Comparison of ENCODE assay signal across 25 mouse cellular contexts in genomic region chr2:37531639-37532038, GRCm38 (mm10). TPM values are rescaled to one million over a fixed set of nuclear protein-coding genes. Genes with fewer than 3 reads are reported as not detected.
DNase-seq lines count a peak whose midpoint lies in the region; ATAC-seq and TF ChIP-seq lines count a peak whose summit lies in the region.
"Had no signal": no experiment of that assay in that cellular context is flagged by ENCODE, and none has a peak within 500 bp of the region (broad histone marks: within the 10 kb centered on the region; RNA-seq: fewer than 3 reads in every experiment).

No protein-coding gene starts in this region.

- 0 out of 2 replicates have a peak, but pooled peaks cover 3% of the 10 kb centered on the region for H3K4me1 ChIP-seq in liver, embryonic 11.5 days (replicated peaks; ENCODE audit: control insufficient read depth, insufficient read depth, low read length)
- H3K4me1 ChIP-seq in liver, embryonic 13.5 days (replicated peaks): peaks cover 38% of the 10 kb centered on the region
- no peaks in the 10 kb centered on the region for H3K4me1 ChIP-seq in forebrain, embryonic 16.5 days (replicated peaks; ENCODE audit: control insufficient read depth, insufficient read depth, low read length)
- H3K4me1 ChIP-seq: embryonic facial prominence, embryonic 12.5 days; forebrain, embryonic 12.5 days; forebrain, embryonic 15.5 days; hindbrain, embryonic 12.5 days; hindbrain, embryonic 15.5 days had no signal

- H3K27me3 ChIP-seq in liver, embryonic 11.5 days (replicated peaks; ENCODE audit: control insufficient read depth, insufficient read depth, low read length): no peaks in the 10 kb centered on the region
- H3K27me3 ChIP-seq in liver, embryonic 13.5 days: no peaks in the 10 kb centered on the region
- no peaks in the 10 kb centered on the region for H3K27me3 ChIP-seq in forebrain, embryonic 16.5 days (replicated peaks; ENCODE audit: control insufficient read depth, insufficient read depth, low read length)
- H3K27me3 ChIP-seq: CH12.LX; embryonic facial prominence, embryonic 12.5 days; forebrain, embryonic 12.5 days; forebrain, embryonic 15.5 days; hindbrain, embryonic 12.5 days; hindbrain, embryonic 15.5 days had no signal

- intact Hi-C loops in left cerebral cortex, adult 2 months (cut with DNase I): no loop called here

- H3K36me3 ChIP-seq in liver, embryonic 11.5 days (ENCODE audit: control insufficient read depth, insufficient read depth, low read length): no peaks in the 10 kb centered on the region
- peaks cover 4% of the 10 kb centered on the region; the same call in 1 of the 2 replicates for H3K36me3 ChIP-seq in liver, embryonic 13.5 days
- H3K36me3 ChIP-seq in forebrain, embryonic 16.5 days (ENCODE audit: control insufficient read depth, insufficient read depth): peaks cover 7% of the 10 kb centered on the region

- TF ChIP-seq CTCF in left cerebral cortex, adult 2 months (IDR thresholded peaks at IDR 0.05): no peak

- no peak overlapping the region for H3K27ac ChIP-seq in liver, embryonic 11.5 days (ENCODE audit: low read depth, low read length)
- H3K27ac ChIP-seq in liver, embryonic 13.5 days: no peak overlapping the region
- no peak overlapping the region for H3K27ac ChIP-seq in left cerebral cortex, adult 2 months
- H3K27ac ChIP-seq in forebrain, embryonic 16.5 days (ENCODE audit: low read length): no peak overlapping the region
- H3K27ac ChIP-seq: embryonic facial prominence, embryonic 12.5 days; forebrain, embryonic 12.5 days; forebrain, embryonic 15.5 days; gastrocnemius, adult 2 months; hindbrain, embryonic 12.5 days; hindbrain, embryonic 15.5 days had no signal

- H3K9ac ChIP-seq in liver, embryonic 11.5 days (ENCODE audit: low read depth, low read length): no peak overlapping the region
- H3K9ac ChIP-seq in liver, embryonic 13.5 days: no peak overlapping the region
- no peak overlapping the region for H3K9ac ChIP-seq in forebrain, embryonic 16.5 days (replicated peaks; ENCODE audit: low read depth, low read length)
- H3K9ac ChIP-seq: embryonic facial prominence, embryonic 12.5 days; forebrain, embryonic 12.5 days; forebrain, embryonic 15.5 days; hindbrain, embryonic 12.5 days; hindbrain, embryonic 15.5 days had no signal

- no peak overlapping the region for H3K4me2 ChIP-seq in liver, embryonic 11.5 days
- H3K4me2 ChIP-seq in liver, embryonic 13.5 days: no peak overlapping the region
- H3K4me2 ChIP-seq in forebrain, embryonic 16.5 days (ENCODE audit: low read length): no peak overlapping the region
- H3K4me2 ChIP-seq: embryonic facial prominence, embryonic 12.5 days; forebrain, embryonic 12.5 days; forebrain, embryonic 15.5 days; heart, embryonic 11.5 days; hindbrain, embryonic 12.5 days; hindbrain, embryonic 15.5 days had no signal

- no peak overlapping the region for H3K4me3 ChIP-seq in liver, embryonic 11.5 days (ENCODE audit: low read depth, low read length)
- no peak overlapping the region for H3K4me3 ChIP-seq in liver, embryonic 13.5 days (replicated peaks)
- H3K4me3 ChIP-seq in left cerebral cortex, adult 2 months: no peak overlapping the region
- H3K4me3 ChIP-seq in forebrain, embryonic 16.5 days (replicated peaks; ENCODE audit: low read length): no peak overlapping the region
- H3K4me3 ChIP-seq: embryonic facial prominence, embryonic 12.5 days; erythroblast, embryonic 14.5 days; forebrain, embryonic 12.5 days; forebrain, embryonic 15.5 days; gastrocnemius, adult 2 months; hindbrain, embryonic 12.5 days; hindbrain, embryonic 15.5 days had no signal

- peak; percentile 67 for ATAC-seq in liver, embryonic 11.5 days (replicated peaks; ENCODE audit: low FRiP score)
- peak; percentile 47; the same call in 1 of the 2 replicates for ATAC-seq in liver, embryonic 13.5 days (ENCODE audit: low read depth)
- no peak for ATAC-seq in forebrain, embryonic 16.5 days
- ATAC-seq in frontal cortex, adult (ENCODE audit: low TSS enrichment): no peak
- ATAC-seq: forebrain, embryonic 15.5 days had no signal

- 64% methylated on average over 3 of the region's 3 CpGs for WGBS in liver, embryonic 11.5 days
- 46% methylated on average over 3 of the region's 3 CpGs for WGBS in liver, embryonic 13.5 days (ENCODE audit: insufficient replicate concordance)
- WGBS in forebrain, embryonic 16.5 days: 89% methylated on average over 3 of the region's 3 CpGs

- no peaks in the 10 kb centered on the region for H3K9me3 ChIP-seq in liver, embryonic 11.5 days (ENCODE audit: control insufficient read depth, low read length)
- no peaks in the 10 kb centered on the region for H3K9me3 ChIP-seq in liver, embryonic 13.5 days (replicated peaks)
- H3K9me3 ChIP-seq in forebrain, embryonic 16.5 days (ENCODE audit: control insufficient read depth, low read length): no peaks in the 10 kb centered on the region
- H3K9me3 ChIP-seq: embryonic facial prominence, embryonic 12.5 days; forebrain, embryonic 12.5 days; forebrain, embryonic 15.5 days; G1E; hindbrain, embryonic 12.5 days; hindbrain, embryonic 15.5 days had no signal

- no peak for DNase-seq in liver, embryonic 11.5 days (ENCODE audit: low spot score)
- no peak for DNase-seq in liver
- peak; percentile 4 for DNase-seq in NIH3T3 (ENCODE audit: low read depth)
- peak; percentile 7 for DNase-seq in liver, embryonic 13.5 days
- DNase-seq in left cerebral cortex, adult 2 months (ENCODE audit: extremely low spot score in 1 of 2, low spot score in 2 of 2): no peak
- DNase-seq: adrenal gland, adult 2 months; adrenal gland, postnatal 14 days; B cell, adult 2 months; cerebellum, adult 18-20 months; cerebellum, adult 9-10 months; cerebellum, postnatal 14 days; gastrocnemius, adult 2 months; gastrocnemius, postnatal 14 days; heart, adult 11 months had no signal

RNA-seq across cellular contexts. Expression of gene Gpr21, which starts 15.5 kb away (rescaled TPM):
- 0.25 and 0.51 TPM in 2 replicates for polyA plus RNA-seq in liver, embryonic 11.5 days (2014; fragmentation: Nextera tagmentation; extraction: Ambion mirVana)
- 0.08 and 0.13 TPM in 2 replicates for polyA plus RNA-seq in liver, embryonic 13.5 days (2015; fragmentation: Nextera tagmentation; extraction: Ambion mirVana)
- total RNA-seq in left cerebral cortex, adult 2 months (2021): 1 to 10 TPM; 5.6 to 5.7 TPM
- polyA plus RNA-seq in forebrain, embryonic 16.5 days (2015; fragmentation: Nextera tagmentation; extraction: Ambion mirVana): 28.9 and 31.1 TPM in 2 replicates
- polyA plus RNA-seq: erythroblast, embryonic 14.5 days; G1E had no signal

Comparison
In these comparisons a context has a peak if more than half of its experiments do, and no peak if none do; other contexts are left out.
1. DNase-seq: peak in NIH3T3 (single experiment) and liver, embryonic 13.5 days (single experiment); none in liver, embryonic 11.5 days (single experiment), liver (single experiment) and left cerebral cortex, adult 2 months (0 of 2).
2. ATAC-seq: peak in liver, embryonic 11.5 days (single experiment) and liver, embryonic 13.5 days (single experiment); none in forebrain, embryonic 16.5 days (single experiment) and frontal cortex, adult (single experiment).
3. RNA of gene Gpr21, which starts 15.5 kb away (polyA plus RNA-seq): 28.9 to 31.1 TPM in forebrain, embryonic 16.5 days; 0.25 to 0.51 TPM in liver, embryonic 11.5 days and 0.08 to 0.13 TPM in liver, embryonic 13.5 days; every median in the first group is over 10 times any median in the second.